Mouse (Mus musculus): ENCODE data around the gene Kpna7.

Kpna7 gene

DNA sequence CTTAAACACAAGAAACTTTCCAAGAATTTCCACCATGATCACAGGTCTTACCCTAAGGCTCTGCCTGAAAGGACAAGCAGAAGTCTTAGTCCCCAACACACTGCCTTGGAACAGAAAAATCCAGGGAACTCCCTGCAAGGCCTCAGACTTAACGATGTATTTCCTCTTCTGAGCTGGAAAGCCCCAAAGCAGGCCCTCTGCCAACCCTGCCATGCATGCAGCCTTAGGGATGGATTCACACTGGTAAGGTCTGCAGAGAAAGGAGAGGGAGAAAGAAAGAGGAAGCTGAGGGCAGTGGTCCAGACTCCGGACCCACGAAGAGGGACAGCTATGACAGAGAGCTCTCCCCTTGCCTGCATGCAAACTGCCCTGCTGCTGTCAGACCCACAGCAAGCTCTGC is 120.4 kb downstream of the Kpna7 start:
- DNase-seq (ENCODE audit: low read depth), result no peak

DNA sequence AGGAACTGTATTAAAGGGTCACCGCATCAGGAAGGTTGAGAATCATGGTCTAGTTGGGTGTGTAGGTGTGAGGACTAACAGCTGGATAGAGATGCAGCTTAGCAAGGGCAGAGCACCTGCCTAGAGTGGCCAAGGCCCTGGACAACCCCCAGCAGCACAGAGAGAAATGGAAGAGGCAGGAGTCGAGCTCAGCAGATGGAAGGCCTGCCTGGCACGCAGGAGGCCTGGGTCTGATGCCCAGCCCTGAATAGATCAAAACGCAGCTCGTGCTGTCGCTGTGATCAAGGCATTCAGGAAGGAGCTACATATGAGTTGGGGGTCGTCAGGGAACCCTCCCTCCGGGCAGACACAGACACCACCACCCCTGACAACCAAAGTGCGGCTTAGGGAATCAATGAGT is 125.6 kb downstream of the Kpna7 start:
- DNase-seq (ENCODE audit: low read depth), result no peak

DNA sequence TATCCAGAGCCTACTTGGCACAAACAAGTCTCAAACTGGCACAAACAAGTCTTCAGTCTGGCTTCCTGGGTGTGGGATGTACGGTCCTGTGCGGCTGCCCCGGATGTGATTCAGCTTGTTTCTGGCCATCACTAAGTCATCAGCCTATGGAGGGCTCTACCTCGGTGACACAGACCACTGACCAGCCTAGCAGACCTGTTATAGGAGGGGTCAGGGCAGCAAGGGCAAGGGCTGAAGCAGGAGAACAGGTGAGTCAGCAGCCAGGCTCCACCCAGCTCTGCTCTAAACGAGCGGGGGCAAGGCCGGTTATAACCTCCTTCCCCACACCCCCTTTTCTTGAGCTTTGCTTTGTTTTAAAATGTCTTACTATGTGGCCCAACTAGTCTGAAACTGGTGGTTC is 129.4 kb downstream of the Kpna7 start:
- no peak for DNase-seq (ENCODE audit: low read depth)

DNA sequence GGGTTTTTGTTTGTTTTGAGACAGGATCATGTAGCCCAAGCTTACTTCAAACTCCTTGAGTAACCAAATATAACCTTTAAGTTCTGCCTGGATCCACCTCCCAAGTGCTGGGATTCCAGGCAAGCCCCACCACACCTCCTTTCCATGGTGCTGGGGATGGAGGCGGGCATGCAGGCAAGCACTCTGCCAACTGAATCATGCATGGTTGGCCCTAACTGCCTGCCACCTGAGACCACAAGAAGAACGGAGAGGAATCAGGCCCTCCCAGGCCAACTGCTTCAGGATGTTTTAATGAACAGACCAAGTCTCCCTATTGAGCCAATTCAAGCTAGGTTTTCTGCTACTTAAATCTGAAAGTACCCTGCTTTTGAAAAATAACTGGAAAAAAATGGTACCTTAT is 131.2 kb downstream of the Kpna7 start:
- no peak for DNase-seq (ENCODE audit: low read depth)

DNA sequence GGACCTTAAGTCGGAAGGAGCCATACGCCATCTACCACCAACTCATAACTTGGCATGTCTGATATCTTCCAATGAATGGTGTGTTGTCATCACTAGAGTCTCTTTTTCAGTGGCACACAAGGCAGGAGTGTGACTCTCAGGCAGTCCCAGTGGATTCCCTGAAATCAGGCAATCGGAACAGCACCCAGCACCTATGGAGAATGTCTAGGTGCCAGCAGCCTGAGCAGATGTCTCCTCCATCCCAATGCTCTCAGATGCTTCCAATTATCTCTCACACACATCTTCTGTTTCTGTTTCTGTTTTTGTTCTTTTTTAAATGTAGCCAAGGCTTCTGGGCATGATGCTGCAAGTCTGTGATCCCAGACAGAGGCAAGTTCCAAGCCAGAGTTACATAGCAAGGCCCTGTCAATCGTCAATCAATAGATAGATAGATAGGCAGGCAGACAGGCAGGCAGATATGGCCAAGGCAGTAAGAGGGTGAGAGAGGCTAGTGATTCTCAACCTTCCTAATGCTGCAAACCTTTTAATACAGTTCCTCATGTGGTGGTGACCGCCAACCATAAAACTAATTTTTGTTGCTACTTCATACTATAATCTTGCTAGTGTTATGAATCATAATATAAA is 133.3 kb downstream of the Kpna7 start:
- no peak for DNase-seq (ENCODE audit: low read depth)

DNA sequence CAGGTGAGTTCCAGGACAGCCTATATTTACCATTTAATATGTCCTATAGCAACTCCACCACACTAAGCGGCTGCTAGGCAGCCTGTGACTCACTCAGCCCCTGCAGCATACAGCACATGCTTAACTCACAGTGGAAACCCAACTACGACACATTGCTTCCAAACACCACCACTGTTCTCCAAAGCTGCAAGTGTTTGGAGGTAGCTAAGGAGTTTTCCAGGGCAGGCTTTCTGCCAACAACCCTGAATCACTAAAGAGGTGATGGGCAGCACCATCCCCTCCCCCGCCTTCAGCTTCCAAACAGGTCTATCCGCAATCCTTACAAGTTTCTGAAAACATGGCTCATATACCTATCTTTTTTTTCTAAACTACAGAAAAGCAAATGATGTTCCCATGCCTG is 134.0 kb downstream of the Kpna7 start:
- no peak for DNase-seq (ENCODE audit: low read depth)

DNA sequence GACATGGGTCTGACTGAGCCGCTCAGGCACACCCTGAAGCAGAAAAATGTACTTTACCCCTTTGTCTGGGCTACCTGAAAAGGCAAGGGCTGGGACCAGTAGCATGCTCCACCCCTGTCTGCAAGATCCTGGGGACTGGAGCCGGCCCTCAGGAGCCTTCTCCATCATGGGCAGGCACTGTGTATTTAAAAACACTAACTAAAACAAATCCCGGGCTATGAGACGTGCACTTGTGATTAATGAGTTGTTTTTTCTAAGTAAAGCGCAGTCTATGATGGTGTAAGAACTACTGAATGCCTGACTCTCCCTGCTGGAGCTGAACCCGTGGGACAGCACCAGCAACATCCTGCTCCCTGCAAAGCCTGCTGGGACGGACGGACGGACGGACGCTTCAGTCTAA is 135.4 kb downstream of the Kpna7 start:
- DNase-seq (ENCODE audit: low read depth), result no peak

DNA sequence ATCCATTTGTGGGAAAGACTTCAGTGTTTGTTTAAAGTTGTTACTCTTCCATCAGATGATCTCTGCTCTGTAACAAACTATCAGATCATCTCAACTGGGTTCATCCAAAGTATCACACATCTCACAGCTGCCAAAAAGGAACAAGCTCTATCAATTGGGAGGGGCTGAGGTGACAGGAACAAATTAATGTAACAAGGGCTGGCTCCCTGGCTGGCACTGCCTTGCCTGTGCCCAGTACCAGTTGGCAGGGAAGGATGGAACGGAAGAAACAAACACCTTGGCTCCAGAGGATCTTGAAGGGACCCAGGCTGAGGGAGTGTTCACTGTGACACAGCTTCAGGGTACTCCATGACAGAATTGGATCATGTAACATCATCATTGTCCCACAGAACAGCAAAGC is 135.8 kb downstream of the Kpna7 start:
- no peak for DNase-seq (ENCODE audit: low read depth)

DNA sequence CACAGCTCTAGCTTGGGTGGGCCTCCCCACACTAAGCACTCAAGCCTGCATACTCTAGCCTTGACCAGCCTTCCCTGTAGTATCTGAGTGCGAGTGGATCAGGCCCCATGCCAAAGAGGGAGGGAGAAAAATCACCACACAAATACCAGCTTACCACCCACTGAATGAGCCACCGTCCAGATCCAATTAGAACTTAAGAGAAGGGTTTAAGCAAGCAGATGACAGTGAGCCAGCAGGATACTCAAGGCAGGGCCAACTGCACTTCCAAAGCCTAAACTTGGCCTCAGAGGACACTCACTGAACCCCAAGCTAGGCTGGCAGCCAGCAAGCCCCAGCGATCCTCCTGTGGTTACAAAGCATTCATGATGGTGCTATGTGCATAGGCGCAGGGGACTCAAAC is 137.8 kb downstream of the Kpna7 start:
- DNase-seq (ENCODE audit: low read depth), result no peak

DNA sequence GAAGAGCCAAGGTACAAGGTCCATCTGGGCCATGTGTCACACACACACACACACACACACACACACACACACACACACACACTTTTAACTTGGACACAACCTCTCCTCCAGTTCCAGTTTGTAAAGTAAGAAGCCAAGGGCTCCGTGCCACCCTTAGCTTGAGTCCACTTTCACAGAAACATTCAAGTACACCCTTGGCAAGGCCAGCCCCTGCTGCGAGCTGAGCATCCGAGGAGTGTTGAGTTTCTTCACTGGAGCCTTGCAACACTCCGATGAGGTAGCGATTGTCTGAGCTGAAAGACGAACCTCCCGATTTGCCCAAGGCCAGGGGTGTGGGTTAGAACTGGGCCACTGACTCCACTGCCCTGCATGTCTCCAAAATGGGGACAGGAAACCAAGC is 138.9 kb downstream of the Kpna7 start:
- DNase-seq (ENCODE audit: low read depth), result no peak

DNA sequence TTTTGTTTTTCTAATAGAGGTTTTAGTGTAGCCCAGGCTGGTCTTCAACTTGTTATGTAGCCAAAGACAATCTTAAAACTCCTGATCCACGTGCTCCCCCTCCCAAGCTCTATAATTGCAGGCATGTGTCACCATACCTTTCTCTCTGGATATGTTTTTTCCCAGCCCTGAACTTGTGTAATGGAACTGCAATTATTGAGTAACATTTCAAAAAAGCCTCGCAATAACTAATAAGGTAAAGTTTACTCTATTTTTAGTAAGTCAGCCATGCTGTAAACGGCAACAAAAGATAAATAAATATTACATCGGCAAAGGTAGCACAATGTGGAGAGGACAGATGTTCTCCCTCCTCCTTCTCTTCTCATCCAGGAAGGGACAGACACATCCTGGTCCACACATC is 139.5 kb downstream of the Kpna7 start:
- no peak for DNase-seq (ENCODE audit: low read depth)

DNA sequence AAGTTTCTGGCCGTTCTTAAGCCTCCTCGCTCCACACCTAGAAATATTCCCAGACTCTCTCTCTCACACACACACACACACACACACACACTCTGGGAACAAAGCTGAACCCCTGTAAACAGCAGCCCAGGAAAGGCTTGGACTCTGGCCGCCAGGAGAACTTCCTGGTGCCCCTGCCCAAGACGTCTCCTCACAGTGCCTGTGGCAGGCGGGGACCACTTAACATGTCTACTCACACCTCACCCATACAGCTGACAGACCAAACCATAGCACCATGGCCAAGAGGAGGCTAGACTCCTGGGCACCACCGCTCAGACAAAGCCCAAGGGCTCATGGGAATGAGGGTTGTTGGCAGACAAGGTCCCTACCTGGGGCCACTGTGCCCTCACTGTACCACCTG is 140.5 kb downstream of the Kpna7 start:
- no peak for DNase-seq (ENCODE audit: low read depth)

DNA sequence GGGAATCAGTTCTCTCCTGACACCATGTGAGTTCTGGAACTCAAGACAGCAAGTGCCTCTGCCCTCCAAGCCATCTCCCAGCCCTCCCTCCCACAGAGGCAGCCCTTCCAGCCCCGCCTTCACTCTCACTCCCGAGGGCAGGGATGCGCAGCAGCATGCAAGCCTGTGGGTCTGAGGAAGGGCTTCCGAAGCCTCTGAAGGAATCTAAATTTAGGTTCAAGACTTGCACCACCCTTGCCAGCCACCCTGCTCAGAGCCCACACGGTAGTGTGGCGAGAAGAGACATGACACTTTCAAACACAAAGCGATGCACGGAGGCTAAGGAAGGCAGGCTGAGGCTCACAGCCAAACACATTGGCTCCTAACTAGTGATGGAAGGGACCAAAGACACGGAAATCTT is 141.4 kb downstream of the Kpna7 start:
- DNase-seq (ENCODE audit: low read depth), result no peak

DNA sequence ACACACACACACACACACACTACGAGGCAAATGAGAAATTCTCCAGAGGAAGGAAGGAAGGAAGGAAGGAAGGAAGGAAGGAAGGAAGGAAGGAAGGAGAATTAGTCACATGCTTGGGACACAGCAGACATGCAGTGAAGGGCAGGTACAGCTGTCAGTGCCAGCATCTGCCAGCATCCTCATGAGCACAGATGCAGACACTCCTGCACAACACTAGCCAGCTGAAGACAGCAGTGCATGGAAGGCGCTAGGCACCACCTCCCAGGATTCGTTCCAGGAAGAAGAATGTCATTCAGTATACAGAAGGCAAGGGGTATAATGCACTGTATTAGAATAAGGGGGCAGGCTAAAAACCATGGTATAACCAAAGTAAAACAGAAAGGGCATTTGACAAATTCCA is 142.9 kb downstream of the Kpna7 start:
- DNase-seq (ENCODE audit: low read depth), result no peak

DNA sequence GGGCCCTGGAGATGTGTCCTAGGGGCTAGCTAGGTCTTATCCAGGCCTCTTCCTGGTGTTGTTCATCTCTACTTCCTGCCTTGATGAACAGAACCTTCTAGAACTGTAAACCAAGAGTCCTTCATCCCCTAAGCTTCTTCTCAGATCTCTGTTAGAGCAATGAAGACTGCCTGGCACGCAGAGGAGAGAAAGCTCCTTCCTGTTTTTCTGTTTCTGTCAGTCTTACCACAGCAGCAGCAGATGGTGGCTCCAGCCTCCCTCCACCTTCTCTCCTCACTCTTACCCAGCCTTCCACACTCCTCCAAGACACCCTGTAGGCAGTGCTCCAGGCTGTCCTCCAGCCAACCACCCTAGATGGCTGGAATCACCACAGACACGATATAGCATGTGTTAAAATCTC is 146.5 kb downstream of the Kpna7 start:
- no peak for DNase-seq (ENCODE audit: low read depth)

Data from c-Kit-positive CD71-positive TER-119-negative erythroid progenitor cells, embryonic 14.5 days (primary cell).